Mouse (Mus musculus): Measurements from ENCODE around the gene Cx3cr1. TPM values are rescaled to one million over a fixed set of nuclear protein-coding genes. Genes with fewer than 3 reads are reported as not detected.

Gene Cx3cr1
- polyA plus RNA-seq, 1 experiment from 2014 or later = 5.4 TPM

GRCm38 (mm10) chr9:120081247-120081646 lies 11.6 kb upstream of the Cx3cr1 start:
- Histone ChIP-seq H3K36me3 (no peaks in the 10 kb centered on the region), H3K9me3 (replicated peaks) (no peaks in the 10 kb centered on the region), H3K27ac (no peak overlapping the region), H3K27me3 (replicated peaks) (peaks cover 5% of the 10 kb centered on the region; the same call in 1 of the 2 replicates), H3K4me2 (no peak overlapping the region), H3K4me3 (no peak overlapping the region), H3K4me1 (no peaks in the 10 kb centered on the region), H3K9ac (no peak overlapping the region)
- no peak for ATAC-seq
- WGBS (ENCODE audit: insufficient replicate concordance) = 56% methylated on average over 6 of the region's 6 CpGs

GRCm38 (mm10) chr9:120080546-120081108 lies 10.9 kb upstream of the Cx3cr1 start:
- Histone ChIP-seq H3K9ac (no peak overlapping the region), H3K4me1 (no peaks in the 10 kb centered on the region), H3K4me3 (no peak overlapping the region), H3K27ac (no peak overlapping the region), H3K27me3 (replicated peaks) (peaks cover 5% of the 10 kb centered on the region; the same call in 1 of the 2 replicates), H3K36me3 (no peaks in the 10 kb centered on the region), H3K4me2 (no peak overlapping the region), H3K9me3 (replicated peaks) (no peaks in the 10 kb centered on the region)
- WGBS (ENCODE audit: insufficient replicate concordance) = 73% methylated on average over 8 of the region's 8 CpGs
- no peak for ATAC-seq

GRCm38 (mm10) chr9:120079901-120080300 lies 10.2 kb upstream of the Cx3cr1 start:
- H3K27me3 ChIP-seq (replicated peaks) = no peaks in the 10 kb centered on the region
- no peak overlapping the region for H3K4me2 ChIP-seq
- no peak for ATAC-seq
- no peaks in the 10 kb centered on the region for H3K4me1 ChIP-seq
- no peak overlapping the region for H3K4me3 ChIP-seq
- no peak overlapping the region for H3K27ac ChIP-seq
- H3K9ac ChIP-seq = no peak overlapping the region
- H3K36me3 ChIP-seq = no peaks in the 10 kb centered on the region
- no peaks in the 10 kb centered on the region for H3K9me3 ChIP-seq (replicated peaks)
- 48% methylated on average over 7 of the region's 7 CpGs for WGBS (ENCODE audit: insufficient replicate concordance)

GRCm38 (mm10) chr9:120078241-120078640 lies 8.6 kb upstream of the Cx3cr1 start:
- no peaks in the 10 kb centered on the region for H3K9me3 ChIP-seq (replicated peaks)
- ATAC-seq = no peak
- no peak overlapping the region for H3K4me2 ChIP-seq
- no peaks in the 10 kb centered on the region for H3K27me3 ChIP-seq (replicated peaks)
- no peak overlapping the region for H3K27ac ChIP-seq
- no peak overlapping the region for H3K4me3 ChIP-seq
- WGBS (ENCODE audit: insufficient replicate concordance) = 69% methylated on average over 3 of the region's 3 CpGs
- no peaks in the 10 kb centered on the region for H3K4me1 ChIP-seq
- no peaks in the 10 kb centered on the region for H3K36me3 ChIP-seq
- H3K9ac ChIP-seq = no peak overlapping the region

- Histone ChIP-seq H3K36me3 (no peaks in the 10 kb centered on the region), H3K4me1 (peaks cover 11% of the 10 kb centered on the region), H3K9ac (no peak overlapping the region), H3K4me2 (no peak overlapping the region), H3K4me3 (no peak overlapping the region), H3K27me3 (replicated peaks) (no peaks in the 10 kb centered on the region), H3K27ac (no peak overlapping the region), H3K9me3 (replicated peaks) (no peaks in the 10 kb centered on the region)
- ATAC-seq = no peak
- 67% methylated on average over 7 of the region's 7 CpGs for WGBS (ENCODE audit: insufficient replicate concordance)
Observed at GRCm38 (mm10) chr9:120074516-120074915, 4.8 kb upstream of the Cx3cr1 start.

- Histone ChIP-seq H3K9me3 (replicated peaks) (no peaks in the 10 kb centered on the region), H3K36me3 (no peaks in the 10 kb centered on the region), H3K9ac (no peak overlapping the region), H3K4me1 (peaks cover 12% of the 10 kb centered on the region), H3K4me3 (no peak overlapping the region), H3K4me2 (no peak overlapping the region), H3K27me3 (replicated peaks) (no peaks in the 10 kb centered on the region), H3K27ac (no peak overlapping the region)
- WGBS (ENCODE audit: insufficient replicate concordance) = 15% methylated on average over 3 of the region's 3 CpGs
- no peak; the same call in 1 of the 2 replicates for ATAC-seq
Observed at GRCm38 (mm10) chr9:120073169-120073568, 3.5 kb upstream of the Cx3cr1 start.

- Histone ChIP-seq H3K4me3 (no peak overlapping the region), H3K4me2 (no peak overlapping the region), H3K9ac (no peak overlapping the region), H3K4me1 (peaks cover 15% of the 10 kb centered on the region), H3K9me3 (replicated peaks) (no peaks in the 10 kb centered on the region), H3K36me3 (no peaks in the 10 kb centered on the region), H3K27me3 (replicated peaks) (no peaks in the 10 kb centered on the region), H3K27ac (no peak overlapping the region)
- WGBS (ENCODE audit: insufficient replicate concordance) = 58% methylated on average over 2 of the region's 2 CpGs
- ATAC-seq = no peak
Observed at GRCm38 (mm10) chr9:120071251-120071650, 1.6 kb upstream of the Cx3cr1 start.

- H3K36me3 ChIP-seq = no peaks in the 10 kb centered on the region
- H3K4me2 ChIP-seq = no peak overlapping the region
- H3K9me3 ChIP-seq (replicated peaks) = no peaks in the 10 kb centered on the region
- H3K27ac ChIP-seq = no peak overlapping the region
- H3K4me1 ChIP-seq = peaks cover 15% of the 10 kb centered on the region
- H3K9ac ChIP-seq = no peak overlapping the region
- H3K27me3 ChIP-seq (replicated peaks) = no peaks in the 10 kb centered on the region
- no peak for ATAC-seq
- 20% methylated on average over 10 of the region's 10 CpGs for WGBS (ENCODE audit: insufficient replicate concordance)
- H3K4me3 ChIP-seq = no peak overlapping the region
Observed at GRCm38 (mm10) chr9:120068047-120068446, 1.6 kb downstream of the Cx3cr1 start.

GRCm38 (mm10) chr9:120067609-120068008 lies 2.1 kb downstream of the Cx3cr1 start:
- Histone ChIP-seq H3K4me1 (peaks cover 15% of the 10 kb centered on the region), H3K4me2 (no peak overlapping the region), H3K36me3 (no peaks in the 10 kb centered on the region), H3K9ac (no peak overlapping the region), H3K27ac (no peak overlapping the region), H3K4me3 (no peak overlapping the region), H3K9me3 (replicated peaks) (no peaks in the 10 kb centered on the region), H3K27me3 (replicated peaks) (no peaks in the 10 kb centered on the region)
- 68% methylated on average over 2 of the region's 2 CpGs for WGBS (ENCODE audit: insufficient replicate concordance)
- ATAC-seq = no peak

- H3K4me1 ChIP-seq = 0 out of 2 replicates have a peak, but pooled peaks cover 5% of the 10 kb centered on the region
- H3K4me2 ChIP-seq = no peak overlapping the region
- no peak overlapping the region for H3K27ac ChIP-seq
- no peaks in the 10 kb centered on the region for H3K9me3 ChIP-seq (replicated peaks)
- no peaks in the 10 kb centered on the region for H3K36me3 ChIP-seq
- 63% methylated on average over 4 of the region's 4 CpGs for WGBS (ENCODE audit: insufficient replicate concordance)
- ATAC-seq = no peak
- no peak overlapping the region for H3K9ac ChIP-seq
- no peak overlapping the region for H3K4me3 ChIP-seq
- H3K27me3 ChIP-seq (replicated peaks) = no peaks in the 10 kb centered on the region
Observed at GRCm38 (mm10) chr9:120064317-120064716, 5.4 kb downstream of the Cx3cr1 start.

GRCm38 (mm10) chr9:120058730-120059129 lies 10.9 kb downstream of the Cx3cr1 start:
- no peak overlapping the region for H3K4me2 ChIP-seq
- no peaks in the 10 kb centered on the region; the same call in 1 of the 2 replicates for H3K27me3 ChIP-seq (replicated peaks)
- H3K9ac ChIP-seq = no peak overlapping the region
- H3K9me3 ChIP-seq (replicated peaks) = no peaks in the 10 kb centered on the region
- 0 out of 2 replicates have a peak, but pooled peaks cover 2% of the 10 kb centered on the region for H3K4me1 ChIP-seq
- H3K27ac ChIP-seq = no peak overlapping the region
- 26% methylated on average over 3 of the region's 3 CpGs for WGBS (ENCODE audit: insufficient replicate concordance)
- no peak for ATAC-seq
- no peaks in the 10 kb centered on the region for H3K36me3 ChIP-seq
- H3K4me3 ChIP-seq = no peak overlapping the region

GRCm38 (mm10) chr9:120056201-120056600 lies 13.5 kb downstream of the Cx3cr1 start:
- Histone ChIP-seq H3K36me3 (no peaks in the 10 kb centered on the region), H3K27me3 (replicated peaks) (no peaks in the 10 kb centered on the region; the same call in 1 of the 2 replicates), H3K9ac (no peak overlapping the region), H3K4me2 (no peak overlapping the region), H3K4me1 (0 out of 2 replicates have a peak, but pooled peaks cover 2% of the 10 kb centered on the region), H3K27ac (no peak overlapping the region), H3K4me3 (no peak overlapping the region), H3K9me3 (replicated peaks) (no peaks in the 10 kb centered on the region)
- ATAC-seq = no peak
- 63% methylated on average over 9 of the region's 9 CpGs for WGBS (ENCODE audit: insufficient replicate concordance)
